10 mouse cellular contexts compared by ENCODE assay signal in the genomic region with DNA sequence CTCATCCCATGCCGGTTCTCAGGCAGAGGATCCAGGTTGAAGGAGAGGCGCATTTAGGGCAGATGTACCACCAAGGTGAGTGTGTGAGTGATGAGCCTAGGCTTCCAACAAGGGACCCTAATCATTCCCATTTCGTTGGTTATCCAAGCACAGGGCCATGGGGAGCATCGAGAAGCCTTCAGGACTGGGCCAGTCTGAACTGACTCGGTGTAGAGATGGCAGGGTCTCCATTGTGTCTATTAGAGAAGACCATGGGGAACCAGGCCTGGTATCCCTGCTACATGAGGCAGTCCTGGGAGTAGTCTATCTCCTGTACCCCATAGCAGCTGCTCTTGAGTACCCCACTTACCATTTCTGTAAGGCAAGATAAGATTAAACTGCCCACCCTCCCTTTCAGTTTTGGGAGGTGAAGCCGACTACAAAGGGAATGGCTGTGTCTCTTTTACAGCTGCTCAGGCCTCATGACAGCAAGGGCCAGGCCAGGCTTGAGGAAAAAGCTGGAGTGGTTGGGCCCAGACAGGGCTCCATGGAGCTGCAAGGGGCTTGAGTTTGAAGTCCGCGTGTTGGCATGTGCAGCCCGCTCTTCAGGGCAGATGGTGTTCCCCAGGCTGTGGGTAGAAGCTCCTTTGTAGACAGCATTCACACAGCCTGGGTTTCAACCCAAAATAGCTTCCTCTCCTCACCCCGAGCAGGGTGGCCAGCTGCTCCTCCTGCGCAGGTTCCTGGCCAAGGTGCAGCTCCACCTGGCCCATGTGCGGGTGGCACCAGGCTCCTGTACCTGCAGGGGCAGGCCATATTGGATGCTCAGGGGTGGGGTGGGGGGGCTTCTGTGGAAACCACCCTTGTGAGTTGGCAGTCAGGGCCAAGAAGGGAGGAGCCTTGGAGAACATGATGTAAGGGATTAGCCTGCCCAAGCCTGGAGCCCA. TPM values are rescaled to one million over a fixed set of nuclear protein-coding genes. Genes with fewer than 3 reads are reported as not detected.
DNase-seq lines count a peak whose midpoint lies in the region; ATAC-seq and TF ChIP-seq lines count a peak whose summit lies in the region.
"Had no signal": no experiment of that assay in that cellular context is flagged by ENCODE, and none has a peak within 500 bp of the region (broad histone marks: within the 10 kb centered on the region; RNA-seq: fewer than 3 reads in every experiment).

No protein-coding gene starts in this region.

- ATAC-seq in heart, embryonic 12.5 days (ENCODE audit: insufficient number of reproducible peaks, low FRiP score): peak; percentile 16; the same call in 1 of the 2 replicates
- ATAC-seq in liver, postnatal 0 days: peak; percentile 26; the same call in 1 of the 2 replicates
- no peak for ATAC-seq in monocyte, adult 5-6 weeks (replicated peaks; ENCODE audit: insufficient number of reproducible peaks, low FRiP score, low TSS enrichment, poor library complexity, severe bottlenecking)

- no peak overlapping the region for H3K4me3 ChIP-seq in heart, embryonic 12.5 days
- H3K4me3 ChIP-seq in MEL (ENCODE audit: control insufficient read depth in 1 of 2, insufficient read depth in 1 of 2, low read depth in 2 of 2, low read length in 2 of 2): no peak overlapping the region
- no peak overlapping the region for H3K4me3 ChIP-seq in liver, postnatal 0 days (ENCODE audit: low read depth, low read length)

- no peak overlapping the region for H3K4me2 ChIP-seq in heart, embryonic 12.5 days
- no peak overlapping the region for H3K4me2 ChIP-seq in liver, postnatal 0 days (ENCODE audit: low read depth, low read length)

- H3K79me2 ChIP-seq in MEL (ENCODE audit: control insufficient read depth, insufficient read depth, low read length, poor library complexity): no peaks in the 10 kb centered on the region

- no peak for TF ChIP-seq RAD21 in MEL (IDR thresholded peaks at IDR 0.05; ENCODE audit: low read depth, low read length)

- no peaks in the 10 kb centered on the region for H3K9me3 ChIP-seq in heart, embryonic 12.5 days (replicated peaks)
- no peaks in the 10 kb centered on the region for H3K9me3 ChIP-seq in MEL (replicated peaks; ENCODE audit: insufficient read depth, low read length)
- H3K9me3 ChIP-seq in liver, postnatal 0 days (ENCODE audit: low read length): no peaks in the 10 kb centered on the region

- no peaks in the 10 kb centered on the region for H3K27me3 ChIP-seq in heart, embryonic 12.5 days (replicated peaks)
- H3K27me3 ChIP-seq in MEL (ENCODE audit: control insufficient read depth in 1 of 2, insufficient read depth in 2 of 2, low read length in 2 of 2): no peaks in the 10 kb centered on the region
- H3K27me3 ChIP-seq in liver, postnatal 0 days (ENCODE audit: insufficient read depth, low read length): no peaks in the 10 kb centered on the region

- TF ChIP-seq POLR2A in MEL (IDR thresholded peaks at IDR 0.05; ENCODE audit: control insufficient read depth in 1 of 2, insufficient read depth in 1 of 2, low read depth in 1 of 2, low read length in 2 of 2, poor library complexity in 1 of 2): no peak

- TF ChIP-seq CTCF in MEL (IDR thresholded peaks at IDR 0.05 in 2 of 3, conservative IDR thresholded peaks at IDR 0.05 in 1 of 3; ENCODE audit: control insufficient read depth in 1 of 3, insufficient read depth in 1 of 3, low read depth in 2 of 3, low read length in 3 of 3, poor library complexity in 1 of 3, severe bottlenecking in 1 of 3): no peak
- no peak for TF ChIP-seq CTCF in liver, postnatal 0 days (IDR thresholded peaks at IDR 0.05; ENCODE audit: low read depth)

- H3K36me3 ChIP-seq in heart, embryonic 12.5 days: no peaks in the 10 kb centered on the region
- peaks cover 0 to 23% of the 10 kb centered on the region in 2 experiments; a peak in 2 of 4 replicates for H3K36me3 ChIP-seq in MEL (ENCODE audit: control insufficient read depth in 1 of 2, insufficient read depth in 2 of 2, low read length in 2 of 2)
- H3K36me3 ChIP-seq in liver, postnatal 0 days (replicated peaks; ENCODE audit: insufficient read depth, low read length): no peaks in the 10 kb centered on the region

- 78% methylated on average over 12 of the region's 12 CpGs for WGBS in heart, embryonic 12.5 days
- 69% methylated on average over 12 of the region's 12 CpGs for WGBS in liver, postnatal 0 days (ENCODE audit: insufficient replicate concordance)

- DNase-seq in heart, postnatal 10 days: no peak
- peak; percentile 46 for DNase-seq in MEL (ENCODE audit: low read depth, low spot score)
- peak; percentile 99 for DNase-seq in cerebellum, adult 9-11 months
- DNase-seq in liver, postnatal 0 days: no peak
- DNase-seq in ovary, postnatal 10 days (ENCODE audit: low spot score): no peak
- no peak for DNase-seq in neural tube, embryonic 10.5 days (ENCODE audit: extremely low spot score, low spot score)
- DNase-seq: kidney, postnatal 14 days had no signal

- H3K4me1 ChIP-seq in heart, embryonic 12.5 days (replicated peaks): peaks cover 14% of the 10 kb centered on the region; the same call in 1 of the 2 replicates
- peaks cover 25 to 49% of the 10 kb centered on the region in 2 experiments for H3K4me1 ChIP-seq in MEL (ENCODE audit: control insufficient read depth in 1 of 2, insufficient read depth in 2 of 2, low read length in 2 of 2)
- H3K4me1 ChIP-seq in liver, postnatal 0 days (ENCODE audit: insufficient read depth): peaks cover 71% of the 10 kb centered on the region

- H3K27ac ChIP-seq in heart, embryonic 12.5 days (ENCODE audit: poor library complexity, severe bottlenecking): no peak overlapping the region
- 0 out of 2 replicates have a peak overlapping the region, but pooled peaks have one; percentile 21 for H3K27ac ChIP-seq in MEL (ENCODE audit: control insufficient read depth, low read depth, low read length)
- H3K27ac ChIP-seq in liver, postnatal 0 days (ENCODE audit: low read depth): peak overlapping the region; percentile 63
- H3K27ac ChIP-seq: macrophage had no signal

- intact Hi-C loops in heart, postnatal 10 days (cut with DNase I): no loop called here

- no peak overlapping the region for H3K9ac ChIP-seq in heart, embryonic 12.5 days
- H3K9ac ChIP-seq in MEL (ENCODE audit: control insufficient read depth, low read depth, low read length, poor library complexity, severe bottlenecking): no peak overlapping the region
- H3K9ac ChIP-seq in liver, postnatal 0 days (replicated peaks): no peak overlapping the region; the same call in 1 of the 2 replicates

- peak; percentile 53 to 76 for TF ChIP-seq EP300 in MEL (IDR thresholded peaks at IDR 0.05; ENCODE audit: low read depth in 1 of 2, low read length in 2 of 2)
- TF ChIP-seq EP300 in liver, postnatal 0 days (IDR thresholded peaks at IDR 0.05; ENCODE audit: low read depth): peak; percentile 69

TF ChIP-seq in MEL, 35 proteins besides CTCF, POLR2A, EP300 and RAD21 (continues in another document):
- no peak for TF ChIP-seq TBP (IDR thresholded peaks at IDR 0.05; ENCODE audit: low read depth, low read length)
- no peak for TF ChIP-seq USF2 (IDR thresholded peaks at IDR 0.05; ENCODE audit: borderline replicate concordance in 1 of 2, insufficient read depth in 1 of 2, low read depth in 1 of 2, low read length in 2 of 2)
- no peak for TF ChIP-seq ZNF384 (IDR thresholded peaks at IDR 0.05; ENCODE audit: low read depth, low read length)
- no peak for TF ChIP-seq MAFK (IDR thresholded peaks at IDR 0.05; ENCODE audit: borderline replicate concordance, low read depth, low read length)
- no peak for TF ChIP-seq ZC3H11A (IDR thresholded peaks at IDR 0.05; ENCODE audit: low read depth, low read length)
- TF ChIP-seq GABPA (IDR thresholded peaks at IDR 0.05; ENCODE audit: low read depth, low read length): no peak
- TF ChIP-seq MAX (IDR thresholded peaks at IDR 0.05; ENCODE audit: low read length): no peak
- TF ChIP-seq ETS1 (IDR thresholded peaks at IDR 0.05; ENCODE audit: low read depth, low read length): peak; percentile 48; the same call in 1 of the 2 replicates
- no peak for TF ChIP-seq SMC3 (IDR thresholded peaks at IDR 0.05; ENCODE audit: low read depth, low read length)
- TF ChIP-seq CHD2 (IDR thresholded peaks at IDR 0.05; ENCODE audit: low read length): no peak
- no peak for TF ChIP-seq MYC (IDR thresholded peaks at IDR 0.05; ENCODE audit: low read depth, low read length)
- TF ChIP-seq GATA1 (IDR thresholded peaks at IDR 0.05; ENCODE audit: low read depth, low read length): peak; percentile 66
- no peak for TF ChIP-seq JUND (IDR thresholded peaks at IDR 0.05; ENCODE audit: low read depth, low read length)
- TF ChIP-seq ELF1 (IDR thresholded peaks at IDR 0.05; ENCODE audit: low read depth, low read length): no peak
- TF ChIP-seq POLR2AphosphoS5 (IDR thresholded peaks at IDR 0.05; ENCODE audit: borderline replicate concordance, low read depth, low read length): no peak
- TF ChIP-seq ZMIZ1 (IDR thresholded peaks at IDR 0.05; ENCODE audit: low read depth, low read length): no peak
- peak; percentile 46; the same call in 1 of the 2 replicates for TF ChIP-seq SIN3A (IDR thresholded peaks at IDR 0.05; ENCODE audit: low read length)
- TF ChIP-seq TAL1 (IDR thresholded peaks at IDR 0.05; ENCODE audit: low read length): peak; percentile 57
- TF ChIP-seq NELFE (IDR thresholded peaks at IDR 0.05; ENCODE audit: low read depth, low read length): no peak
- TF ChIP-seq BHLHE40 (IDR thresholded peaks at IDR 0.05; ENCODE audit: borderline replicate concordance, low read depth, low read length): no peak
- TF ChIP-seq MAZ (IDR thresholded peaks at IDR 0.05; ENCODE audit: low read depth, low read length): no peak
- TF ChIP-seq MYB (IDR thresholded peaks at IDR 0.05; ENCODE audit: low read depth, low read length): no peak
- no peak for TF ChIP-seq E2F4 (IDR thresholded peaks at IDR 0.05; ENCODE audit: borderline replicate concordance, low read depth, low read length)
- no peak for TF ChIP-seq USF1 (IDR thresholded peaks at IDR 0.05; ENCODE audit: low read depth, low read length)
- TF ChIP-seq KAT2A (conservative IDR thresholded peaks at IDR 0.05; ENCODE audit: low read depth, low read length): no peak
- TF ChIP-seq RCOR1 (IDR thresholded peaks at IDR 0.05; ENCODE audit: low read depth, low read length): 0 out of 2 replicates have a peak, but pooled peaks have one; percentile 33
- TF ChIP-seq ZKSCAN1 (IDR thresholded peaks at IDR 0.05; ENCODE audit: low read depth, low read length): no peak
- peak; percentile 75 for TF ChIP-seq TCF12 (IDR thresholded peaks at IDR 0.05; ENCODE audit: low read depth, low read length)

RNA-seq across cellular contexts. Expression of a gene that starts 52.6 kb away (rescaled TPM):
- 16.7 and 17.4 TPM in 2 replicates for polyA plus RNA-seq in heart, embryonic 12.5 days (2016; fragmentation: Nextera tagmentation; extraction: Ambion mirVana)
- total RNA-seq in heart, postnatal 10 days (2021): 10 to 100 TPM; 63.9 to 96.0 TPM
- total RNA-seq in MEL (2012; rRNA removed): 20.5 and 21.6 TPM in 2 replicates
- polyA plus RNA-seq in MEL (2012; ENCODE audit: insufficient read depth in 1 of 2, insufficient read length in 2 of 2, low read depth in 1 of 2, low replicate concordance in 2 of 2, missing spikeins in 1 of 2): 100 to 1,000 TPM in 1 of 2 experiments, 10 to 100 TPM in 1; 26.9 to 118 TPM
- 25.5 and 25.7 TPM in 2 replicates for polyA plus RNA-seq in liver, postnatal 0 days (2015; fragmentation: Nextera tagmentation; extraction: Ambion mirVana)
- 106 to 183 TPM (median 115 TPM) in 3 replicates for total RNA-seq in monocyte, adult 5-6 weeks (2017)

Comparison
In these comparisons a context has a peak if more than half of its experiments do, and no peak if none do; other contexts are left out.
1. DNase-seq: peak in MEL (single experiment) and cerebellum, adult 9-11 months (single experiment); none in heart, postnatal 10 days (0 of 2), liver, postnatal 0 days (single experiment), ovary, postnatal 10 days (single experiment) and neural tube, embryonic 10.5 days (single experiment).